Mouse (Mus musculus) brain, embryonic 14.5 days (tissue): ENCODE data around the gene Pip4k2a.

ENCODE experiments used
- CTCF ChIP-seq: fragments of 200-500 bp; IDR thresholded peaks from 2 replicates; pipeline ENCODE4 v1.5.1; 2012; ENCODE audit warnings: inconsistent platforms, mild to moderate bottlenecking, moderate library complexity, borderline replicate concordance; ENCODE audit not compliant: insufficient read depth, insufficient read length; ENCODE audit errors: extremely low read depth
- POLR2A ChIP-seq: fragments of 200-500 bp; IDR thresholded peaks from 2 replicates; pipeline ENCODE4 v1.6.1; 2012; ENCODE audit warnings: mild to moderate bottlenecking, inconsistent platforms, borderline replicate concordance; ENCODE audit not compliant: poor library complexity, insufficient read depth, insufficient read length, severe bottlenecking; ENCODE audit errors: extremely low read depth

- TF ChIP-seq POLR2A, result no peak
- no peak for TF ChIP-seq CTCF
These were observed 39.9 kb downstream of the Pip4k2a start for GRCm38 (mm10) chr2:18958044-18958443.
